Mouse (Mus musculus) mature B cell (primary cell): Measurements from ENCODE around the gene Hmbs.
"Not testable (repeated sequence)": the region's sequence is repeated elsewhere in the genome, so short reads cannot be mapped to it uniquely, and the experiment has no call there.

ENCODE experiments used
- in situ Hi-C: fragments of 300-500 bp; cut with MboI; formaldehyde crosslinking; loops from 2 replicates; pipeline ENCODE4 v1.14.3; 2019

Hmbs gene

DNA sequence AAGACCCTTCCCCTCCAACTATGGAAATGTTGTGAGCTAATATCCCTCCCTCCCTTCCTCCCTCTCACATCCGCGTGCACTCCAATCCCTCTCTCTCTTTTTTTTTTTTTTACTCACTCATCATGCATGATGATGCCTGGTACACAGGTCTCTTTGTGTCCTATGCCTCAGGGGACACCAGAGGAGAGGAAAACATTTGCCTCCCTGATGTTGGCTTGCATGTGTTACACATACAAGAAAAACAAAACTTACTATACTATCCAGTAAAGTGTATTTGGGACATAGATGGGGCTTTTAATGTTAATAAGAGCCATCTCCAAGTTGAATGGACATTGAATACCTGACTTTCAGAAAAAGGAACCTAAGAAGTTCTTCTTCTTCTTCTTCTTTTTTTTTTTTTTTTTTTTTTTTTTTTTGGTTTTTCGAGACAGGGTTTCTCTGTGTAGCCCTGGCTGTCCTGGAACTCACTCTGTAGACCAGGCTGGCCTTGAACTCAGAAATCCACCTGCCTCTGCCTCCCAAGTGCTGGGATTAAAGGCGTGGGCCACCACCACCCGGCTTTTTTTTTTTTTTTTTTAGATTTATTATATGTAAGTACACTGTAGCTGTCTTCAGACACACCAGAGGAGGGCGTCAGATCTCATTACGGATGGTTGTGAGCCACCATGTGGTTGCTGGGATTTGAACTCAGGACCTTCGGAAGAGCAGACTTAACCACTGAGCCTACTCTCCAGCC lies 18.8 kb downstream of the Hmbs start:
- in situ Hi-C loops = not testable (repeated sequence)

DNA sequence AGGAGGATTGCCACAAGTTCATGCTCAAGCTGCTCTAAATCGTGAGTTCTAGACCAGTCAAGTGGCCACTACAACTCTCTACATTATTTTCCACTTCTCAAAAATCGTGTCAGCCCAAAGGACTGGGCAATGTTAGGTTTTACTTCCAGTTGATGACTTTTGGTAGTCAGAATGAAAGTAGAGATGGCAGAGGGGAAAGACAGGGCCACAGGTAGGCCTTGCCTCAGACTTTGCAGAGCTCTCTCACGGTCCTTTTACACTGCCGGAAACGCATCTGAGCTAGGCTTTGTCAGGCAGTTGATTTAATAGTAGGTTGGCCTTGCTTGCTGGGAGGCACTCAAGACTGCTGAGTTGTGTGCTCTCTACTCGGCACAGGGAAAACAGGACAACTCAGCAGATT lies 19.9 kb downstream of the Hmbs start:
- in situ Hi-C loops = no loop called here

DNA sequence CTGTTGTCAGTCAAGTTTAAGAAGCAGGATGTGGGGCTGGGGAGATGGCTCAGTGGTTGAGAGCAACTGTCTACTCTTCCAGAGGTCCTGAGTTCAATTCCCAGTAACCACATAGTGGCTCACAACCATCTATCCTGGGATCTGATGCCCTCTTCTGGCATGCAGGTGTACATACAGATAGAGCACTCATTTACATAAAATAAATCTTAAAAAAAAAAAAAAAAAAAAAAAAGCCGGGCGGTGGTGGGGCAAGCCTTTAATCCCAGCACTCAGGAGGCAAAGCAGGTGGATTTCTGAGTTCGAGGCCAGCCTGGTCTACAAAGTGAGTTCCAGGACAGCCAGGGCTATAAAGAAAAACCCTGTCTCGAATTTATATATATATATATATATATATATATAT lies 20.4 kb downstream of the Hmbs start:
- in situ Hi-C loops = not testable (repeated sequence)

DNA sequence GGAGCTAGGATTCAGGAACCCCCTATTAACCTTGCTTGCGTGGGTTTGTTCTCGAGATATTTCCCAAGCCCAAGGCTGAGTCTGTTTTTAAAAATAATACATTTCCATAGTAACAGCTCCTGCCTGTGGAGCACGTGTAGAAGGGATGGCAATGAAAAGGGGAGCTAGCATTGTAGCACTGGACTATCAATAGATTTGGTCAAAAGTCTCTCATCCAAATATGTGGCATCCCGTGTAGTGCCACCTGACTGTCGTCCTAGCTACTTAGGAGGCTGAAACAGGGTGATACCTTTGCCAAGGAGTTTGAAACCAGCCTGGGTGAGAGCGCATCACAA lies 23.3 kb downstream of the Hmbs start:
- in situ Hi-C loops = no loop called here

DNA sequence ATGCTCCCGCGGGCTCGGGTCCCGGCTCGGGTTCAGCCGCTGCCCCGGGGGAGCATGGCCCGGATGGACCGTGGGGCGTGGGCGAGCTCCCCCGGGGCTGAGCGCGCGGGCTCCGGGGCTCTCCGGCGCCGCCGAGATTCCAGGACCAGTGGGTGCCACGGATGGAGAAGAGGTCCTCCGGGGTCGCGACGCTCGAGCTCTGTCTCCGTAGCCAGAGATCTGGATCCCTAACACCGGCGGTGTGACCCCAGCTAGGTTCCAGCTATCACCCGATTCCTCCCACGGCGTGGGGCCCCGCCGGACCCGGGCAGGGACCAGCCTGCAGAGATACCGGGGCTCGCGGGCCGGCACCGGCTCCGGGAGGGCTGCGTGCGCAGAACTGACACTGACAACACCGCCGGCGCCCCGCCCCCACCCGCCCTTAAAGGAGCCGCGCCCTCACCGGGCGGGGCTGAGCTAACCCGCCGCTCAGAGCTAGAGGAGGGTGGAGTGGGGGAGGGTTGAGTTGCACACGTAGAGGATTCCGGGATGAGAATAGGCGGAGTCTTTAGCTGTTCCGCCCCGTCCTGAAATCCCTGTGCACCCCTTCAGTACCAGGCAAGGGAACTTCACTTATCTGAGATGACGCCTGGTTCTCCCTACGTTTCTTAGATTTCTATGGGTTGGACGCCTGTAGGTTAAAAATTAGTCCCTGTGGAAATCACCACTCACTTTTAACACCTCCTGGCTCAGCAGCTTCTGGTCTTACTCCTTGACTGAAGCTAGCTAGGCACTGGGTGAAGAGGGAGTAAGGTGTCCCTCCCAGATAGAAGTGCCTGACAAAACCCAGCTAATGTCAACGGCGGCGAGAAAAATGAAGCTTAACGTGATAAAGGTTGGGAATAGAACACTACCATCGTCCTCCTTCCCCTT lies 23.9 kb downstream of the Hmbs start, which contains the start of gene C2cd2l:
C2cd2l (minus strand) TSS at position 399 of the 912 bp plus-strand sequence.
- in situ Hi-C loops = no loop called here

DNA sequence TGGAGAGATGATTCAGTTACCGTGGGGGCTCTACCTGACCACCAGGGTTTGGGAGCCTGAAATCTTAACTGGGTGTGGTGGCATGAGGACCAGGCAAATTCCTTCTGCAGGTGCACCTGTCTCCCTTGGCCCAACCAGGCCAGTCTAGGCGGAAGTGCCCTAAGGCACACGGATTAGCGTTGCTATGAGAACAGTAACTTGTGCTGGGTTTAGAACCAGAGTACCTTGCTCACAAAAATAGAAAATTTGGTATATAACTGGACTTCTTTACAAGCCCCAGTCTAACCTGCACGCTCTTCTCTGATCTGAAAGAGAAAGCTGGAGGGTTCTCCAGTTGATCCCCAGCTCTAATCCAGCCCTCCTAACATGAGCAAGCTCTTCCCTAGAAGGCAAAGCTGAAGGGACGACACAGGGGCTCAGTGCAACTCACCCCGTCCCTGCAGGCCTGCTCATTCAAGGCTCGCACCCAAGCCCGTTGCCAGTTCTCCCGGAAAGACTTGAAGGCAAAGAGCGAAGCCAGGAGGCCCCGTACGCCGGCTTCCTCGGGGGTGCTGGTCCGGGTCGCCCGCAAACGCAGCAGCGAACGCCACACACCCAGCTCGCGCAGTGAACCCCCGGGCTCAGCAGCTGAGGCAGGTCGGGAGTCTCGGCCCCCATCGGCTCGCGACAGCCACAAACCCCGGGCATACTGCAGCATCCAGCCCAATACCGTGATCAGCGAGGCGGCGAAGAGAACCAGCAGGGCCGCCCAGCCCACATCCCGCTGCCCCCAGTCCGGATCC lies 24.7 kb downstream of the Hmbs start:
- in situ Hi-C loops = no loop called here

DNA sequence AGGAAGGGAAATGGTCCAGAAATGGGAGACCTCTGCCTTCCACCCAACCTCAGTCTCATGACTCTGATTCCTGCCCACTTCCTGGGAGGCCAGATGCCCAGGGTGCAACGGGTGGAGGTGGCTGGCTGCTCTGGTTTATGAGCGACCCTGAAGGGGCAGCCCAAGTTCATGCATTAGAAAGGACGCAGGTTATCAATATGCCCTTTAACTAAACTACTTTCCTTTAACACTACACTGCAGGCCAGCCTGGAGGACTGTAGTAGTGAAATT lies 25.3 kb downstream of the Hmbs start:
- in situ Hi-C loops = no loop called here

DNA sequence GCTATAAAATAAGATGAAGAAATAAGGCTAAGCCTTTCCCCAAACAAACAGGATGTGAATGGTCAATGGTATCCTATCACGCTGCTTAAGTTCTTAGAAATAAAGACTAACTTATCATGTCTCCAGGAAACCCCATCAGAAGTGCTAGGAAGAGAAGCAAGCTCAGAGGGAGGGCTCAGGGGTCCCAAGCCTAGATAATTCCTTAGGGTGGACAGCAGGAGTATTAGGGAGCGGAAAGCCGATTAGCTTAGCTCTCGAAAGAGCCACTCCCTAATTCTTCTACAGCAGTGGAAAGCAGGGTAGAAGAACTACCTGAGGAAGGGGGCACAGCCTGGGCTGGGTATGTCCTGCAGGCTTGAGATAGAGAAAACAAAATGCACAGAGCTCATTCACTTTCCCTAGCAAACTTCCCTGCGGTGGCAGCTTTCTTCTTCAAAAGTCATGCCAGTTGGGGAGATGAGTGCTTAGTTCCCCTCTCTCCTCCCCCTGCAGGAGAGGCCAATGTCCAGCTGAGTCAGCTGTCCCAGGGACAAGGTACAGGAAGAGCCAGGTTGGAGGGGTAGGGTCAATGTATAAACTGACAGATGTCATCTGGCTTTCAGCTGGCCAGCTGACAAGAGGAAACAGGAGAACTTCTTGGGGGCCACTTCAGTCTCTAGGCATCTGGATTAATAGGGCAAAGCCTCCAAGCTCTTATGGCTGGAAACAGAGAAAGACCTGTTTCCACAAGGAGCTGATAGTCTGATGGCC lies 25.8 kb downstream of the Hmbs start:
- in situ Hi-C loops = no loop called here

DNA sequence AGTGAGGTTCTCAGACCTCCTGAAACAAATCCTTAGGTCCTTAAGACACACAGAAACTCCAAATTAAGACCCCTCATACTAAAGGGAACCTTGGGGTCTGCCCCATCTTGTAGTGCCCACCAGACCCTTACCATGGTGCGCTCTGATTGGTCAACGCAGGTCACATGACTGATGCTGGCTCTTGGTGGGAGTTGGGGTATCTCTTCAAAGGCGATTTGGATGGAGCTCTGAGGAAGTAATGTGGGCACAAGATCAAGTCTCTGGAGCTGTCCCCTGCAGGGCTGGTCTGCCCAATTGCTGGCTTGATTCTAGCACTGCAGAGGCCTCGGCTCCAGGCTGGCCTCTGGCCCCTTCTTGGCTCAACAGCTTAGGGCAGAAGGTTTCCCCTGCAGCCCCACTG lies 26.6 kb downstream of the Hmbs start:
- in situ Hi-C loops = no loop called here

DNA sequence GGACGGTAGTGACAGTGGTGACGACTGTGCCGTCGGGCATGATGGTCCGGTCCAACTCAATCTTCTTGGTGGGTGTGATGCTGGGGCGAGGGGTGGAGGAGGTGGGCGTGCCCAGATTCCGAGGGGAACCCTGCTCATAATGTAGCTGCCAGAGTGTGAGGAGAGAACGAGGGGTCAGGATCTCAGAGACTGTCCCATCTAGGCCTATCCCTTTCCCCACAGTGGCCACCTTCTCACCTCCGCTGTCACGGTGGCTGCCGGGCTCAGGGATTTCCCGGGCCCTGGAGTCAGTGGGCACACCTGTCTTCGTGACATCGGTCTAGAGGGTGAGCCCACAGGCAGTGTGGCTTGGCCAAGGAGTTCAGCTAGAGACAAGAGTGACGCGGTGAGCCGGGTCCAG lies 29.1 kb downstream of the Hmbs start:
- in situ Hi-C loops = no loop called here

DNA sequence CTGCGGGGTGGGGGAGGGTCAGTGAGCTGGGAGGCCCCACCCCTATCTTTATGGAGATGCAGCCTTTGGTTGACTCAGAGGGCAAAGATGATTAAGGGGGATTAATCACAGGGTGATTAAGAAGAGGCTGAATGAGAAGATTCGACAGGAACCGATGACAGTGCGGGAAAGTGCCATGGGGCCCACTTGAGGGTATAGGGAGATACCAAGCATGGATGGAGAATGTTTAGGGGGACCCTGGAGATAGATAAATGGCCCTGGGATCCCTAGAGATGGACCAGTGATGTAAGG lies 29.8 kb downstream of the Hmbs start:
- in situ Hi-C loops = no loop called here

DNA sequence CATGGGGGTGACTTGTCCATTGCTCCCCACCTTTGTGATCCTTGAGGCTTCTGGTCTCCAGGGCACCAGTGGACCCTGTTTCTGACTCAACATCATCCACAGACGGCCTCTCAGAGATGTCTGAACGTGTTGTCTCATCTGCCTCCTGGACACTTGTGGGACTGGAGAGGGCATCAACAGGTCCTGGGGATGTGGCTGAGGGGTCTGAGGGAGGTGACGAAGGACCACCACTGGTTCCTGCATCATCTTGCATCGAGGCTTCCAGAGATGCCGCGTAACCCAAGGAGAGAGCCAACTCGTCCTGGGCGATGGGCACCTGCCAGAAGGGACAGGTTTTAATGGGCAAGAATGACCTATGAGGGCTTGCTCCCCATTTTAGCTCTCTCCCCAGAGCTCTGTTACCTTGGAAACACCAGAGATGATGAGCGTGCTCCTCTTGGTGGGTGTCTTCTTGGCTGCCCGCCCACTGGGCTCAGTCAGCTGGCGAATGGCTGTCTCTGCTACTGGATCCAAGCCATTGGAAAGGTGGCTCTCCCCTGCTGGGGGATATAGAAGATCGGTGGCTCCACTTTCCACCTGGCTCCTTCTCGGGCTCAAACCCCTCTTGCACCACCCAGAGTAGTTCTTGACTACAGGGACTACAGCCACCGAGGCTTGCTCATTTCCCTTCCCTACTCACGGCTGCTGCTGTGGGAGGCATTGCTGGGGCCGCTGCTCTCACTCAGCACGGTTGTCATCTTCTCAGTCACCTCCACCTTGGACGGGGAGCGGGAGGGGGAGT lies 30.4 kb downstream of the Hmbs start:
- in situ Hi-C loops = no loop called here

DNA sequence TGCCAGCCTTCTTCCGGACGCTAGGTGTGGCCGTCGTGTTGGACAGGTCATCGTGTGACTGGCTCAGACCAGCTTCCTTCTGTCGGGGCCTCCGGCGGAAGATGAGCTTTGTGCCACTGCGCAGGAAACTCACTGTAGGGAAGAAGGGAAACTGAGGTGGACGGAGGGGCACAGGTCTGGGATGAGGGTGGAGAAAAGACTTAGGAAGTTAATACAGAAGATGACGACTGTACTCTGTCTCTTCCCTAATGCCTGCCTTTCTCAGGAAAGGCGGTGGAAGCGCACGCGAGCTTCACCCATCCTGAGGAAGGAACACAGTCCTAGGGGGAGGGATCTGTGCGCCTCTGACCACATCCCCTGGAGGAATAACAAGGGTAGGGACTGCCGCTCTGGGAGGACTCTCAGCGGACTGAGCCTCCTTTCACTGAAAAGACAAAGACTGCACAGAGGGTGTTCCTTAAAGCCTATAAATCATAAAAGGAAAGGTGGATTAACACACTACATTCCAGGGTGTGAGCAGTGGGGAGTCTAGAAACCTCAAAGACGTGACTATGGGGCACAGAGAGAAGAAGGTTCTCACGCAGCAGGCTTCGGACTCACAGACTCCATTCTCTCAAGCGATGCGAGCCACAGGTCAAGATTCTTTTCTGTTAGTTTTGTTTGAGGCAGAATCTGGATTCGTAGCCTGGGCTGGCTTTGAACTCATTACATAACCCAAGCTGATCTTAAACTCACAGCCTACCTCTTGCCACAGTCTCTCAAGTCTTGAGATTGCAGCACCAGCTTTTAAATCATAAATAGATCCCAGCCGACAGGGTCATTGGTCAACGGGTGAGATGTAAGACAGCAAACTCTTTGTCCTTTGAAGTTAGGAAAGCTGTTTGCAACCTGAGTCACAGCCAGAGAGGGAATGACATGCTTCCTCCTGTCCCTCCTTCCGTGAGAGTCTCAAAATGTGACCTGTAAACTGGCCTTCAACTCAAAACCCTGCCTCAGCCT lies 32.6 kb downstream of the Hmbs start:
- in situ Hi-C loops = no loop called here

DNA sequence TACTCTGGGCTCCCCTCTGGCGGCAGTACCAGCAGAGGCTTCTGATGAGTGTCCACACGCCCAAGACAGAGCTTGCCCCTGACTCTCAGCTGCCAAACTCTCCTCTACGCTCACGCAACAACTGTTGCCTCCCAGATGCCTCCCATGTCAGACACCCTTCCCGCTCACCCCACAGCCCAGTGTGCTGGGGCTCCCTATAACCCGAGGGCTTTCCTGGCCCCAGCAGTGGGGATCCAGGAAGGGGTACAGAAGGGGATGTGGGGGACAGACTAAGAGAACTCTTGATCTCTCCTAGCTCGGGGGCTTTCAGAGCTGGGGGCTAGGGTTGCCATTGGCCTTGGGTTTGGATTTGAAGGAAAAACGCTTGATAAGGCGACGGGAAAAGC lies 33.3 kb downstream of the Hmbs start:
- in situ Hi-C loops = no loop called here

DNA sequence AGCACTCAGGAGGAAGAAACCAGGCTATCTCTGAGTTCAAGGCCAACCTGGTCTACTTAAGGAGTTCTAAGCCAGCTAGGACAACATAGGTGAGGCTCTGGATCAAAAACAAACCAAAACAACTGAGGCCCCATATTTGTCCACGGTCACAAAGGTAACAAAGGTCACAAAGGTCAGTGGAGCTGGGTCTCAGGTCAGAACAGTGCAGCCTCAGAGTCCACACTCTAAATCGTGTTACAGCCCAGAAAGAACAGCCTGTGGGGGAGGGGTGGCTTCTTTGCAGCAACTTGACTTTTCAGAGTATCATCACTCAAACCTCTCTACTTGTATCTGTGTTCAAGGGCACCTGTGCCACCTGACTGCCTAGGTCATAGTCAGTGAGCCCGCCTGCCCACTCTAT lies 34.3 kb downstream of the Hmbs start:
- in situ Hi-C loops = no loop called here

DNA sequence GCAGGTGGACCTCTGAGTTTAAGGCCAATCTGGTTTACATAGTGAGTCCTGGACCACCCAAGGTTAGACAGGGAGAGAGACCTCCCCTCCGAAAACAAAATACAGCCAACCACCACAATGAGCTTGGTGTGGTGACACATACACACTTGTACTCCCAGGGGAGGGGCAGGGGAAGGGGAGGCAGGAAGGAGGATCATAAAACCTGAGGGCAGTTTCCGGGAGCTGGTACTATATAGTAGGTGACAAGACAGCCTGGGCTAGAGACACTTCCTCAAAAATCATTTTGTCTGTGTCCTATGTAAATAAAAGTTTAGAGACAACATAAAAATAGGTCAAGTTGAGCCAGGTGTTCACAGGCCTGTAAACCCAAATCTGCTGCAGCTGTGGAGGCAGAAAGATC lies 36.8 kb downstream of the Hmbs start:
- in situ Hi-C loops = no loop called here

DNA sequence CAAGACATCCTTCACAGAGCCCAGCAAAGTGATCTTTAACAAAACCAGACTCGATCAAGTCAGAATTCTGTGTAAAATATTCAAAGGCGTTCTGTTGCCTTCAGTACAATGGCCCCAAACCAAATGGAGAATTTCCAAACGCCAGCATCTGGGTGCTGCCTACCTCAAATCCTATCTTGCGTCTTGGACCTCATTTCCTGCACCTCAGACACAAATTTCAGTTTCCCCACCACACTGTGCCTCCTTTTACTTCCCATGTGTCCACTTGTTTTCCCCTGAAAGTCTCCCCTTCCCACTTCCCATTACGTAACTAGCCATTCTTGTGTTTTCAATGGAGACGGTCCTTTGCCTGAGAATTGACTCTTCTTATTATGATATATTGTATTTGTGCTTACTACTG lies 37.5 kb downstream of the Hmbs start:
- in situ Hi-C loops = no loop called here

DNA sequence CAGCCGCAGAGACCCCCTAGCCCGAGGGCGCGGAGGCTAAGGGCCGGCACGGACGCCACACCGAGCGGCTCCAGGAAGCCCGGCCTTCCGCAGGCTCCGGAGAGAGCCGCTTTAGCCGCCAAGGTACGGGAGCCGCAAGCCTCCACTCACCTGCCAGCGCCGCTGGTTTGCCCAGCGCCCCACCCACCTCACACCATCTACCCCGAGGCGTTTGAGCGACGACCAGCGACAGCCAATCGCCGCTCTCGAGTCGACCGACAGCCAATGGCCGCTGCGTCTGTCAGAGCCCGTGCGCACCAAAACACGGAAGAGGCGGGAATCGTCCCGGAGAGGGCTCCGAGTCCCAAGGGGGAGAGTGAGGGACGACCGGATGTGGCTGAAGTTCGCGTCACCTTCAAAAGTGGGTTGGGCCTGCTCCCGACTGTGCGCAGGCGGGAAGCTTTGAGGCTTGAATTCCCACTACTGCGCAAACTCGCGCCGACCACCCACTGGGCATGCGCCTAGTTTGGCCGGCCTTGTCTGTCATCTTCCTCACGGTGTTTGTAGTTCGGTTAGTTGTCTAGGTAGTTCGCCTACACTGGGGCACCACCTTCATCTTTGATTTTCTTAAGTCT lies 38.5 kb downstream of the Hmbs start, which contains the start of gene Hinfp:
Hinfp (minus strand) TSS at position 206 of the 614 bp plus-strand sequence.
- in situ Hi-C loops = no loop called here

DNA sequence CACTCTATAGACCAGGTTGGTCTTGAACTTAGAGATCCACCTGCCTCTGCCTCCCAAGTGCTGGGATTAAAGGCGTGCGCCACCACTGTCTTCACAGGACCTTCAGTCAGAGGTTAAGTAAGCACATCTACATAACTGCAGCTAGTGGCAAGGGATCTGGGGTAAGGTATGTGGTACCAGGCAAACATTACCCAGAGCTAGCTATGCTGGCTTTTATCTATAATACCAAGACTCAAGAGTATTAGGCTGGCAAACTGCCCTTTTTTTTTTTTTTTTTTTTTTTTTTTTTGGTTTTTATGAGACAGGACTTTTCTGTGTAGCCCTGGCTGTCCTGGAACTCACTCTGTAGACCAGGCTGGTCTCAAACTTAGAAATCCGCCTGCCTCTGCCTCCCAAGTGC lies 44.0 kb downstream of the Hmbs start:
- in situ Hi-C loops = loop anchor here (5.0 kb wide), 1 partner anchor 42 kb away; the partner anchor contains the start of gene Hmbs

DNA sequence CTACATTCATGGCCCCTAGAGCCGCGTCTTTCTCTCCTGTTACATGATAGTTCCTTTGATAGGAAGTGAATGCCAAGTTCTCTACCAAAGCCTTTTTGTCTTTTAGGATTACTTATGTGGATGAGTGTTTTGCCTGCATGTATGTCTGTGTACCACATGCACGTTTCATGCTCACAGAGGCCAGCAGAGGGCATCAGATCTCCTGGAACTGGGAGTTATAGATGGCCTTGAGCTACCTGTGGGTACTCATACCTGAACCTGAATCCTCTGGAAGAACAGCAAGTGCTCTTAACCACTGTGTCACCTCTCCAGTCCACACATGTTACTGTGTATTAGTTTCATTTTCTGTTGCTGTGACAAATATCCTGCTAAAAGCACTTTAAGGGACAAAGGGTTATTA lies 51.5 kb downstream of the Hmbs start:
- in situ Hi-C loops = no loop called here
